Mouse (Mus musculus) left cerebral cortex, adult 8-10 months (tissue): ENCODE data around the gene Fto. TPM values are rescaled to one million over a fixed set of nuclear protein-coding genes. Genes with fewer than 3 reads are reported as not detected.

ENCODE experiments used
- DNase-seq, 2 experiments: peaks; one replicate each; pipeline ENCODE4 v3.0.0; 2022; ENCODE audit warnings: low spot score in 2 of 2
- total RNA-seq, 4 experiments: library from RNA; stranded (reverse); gene quantifications; 2 replicates each; pipeline ENCODE4 v1.2.4; 2022

Fto gene
- total RNA-seq, 4 experiments from 2014 or later, result 155 to 180 (median 173) TPM

DNA sequence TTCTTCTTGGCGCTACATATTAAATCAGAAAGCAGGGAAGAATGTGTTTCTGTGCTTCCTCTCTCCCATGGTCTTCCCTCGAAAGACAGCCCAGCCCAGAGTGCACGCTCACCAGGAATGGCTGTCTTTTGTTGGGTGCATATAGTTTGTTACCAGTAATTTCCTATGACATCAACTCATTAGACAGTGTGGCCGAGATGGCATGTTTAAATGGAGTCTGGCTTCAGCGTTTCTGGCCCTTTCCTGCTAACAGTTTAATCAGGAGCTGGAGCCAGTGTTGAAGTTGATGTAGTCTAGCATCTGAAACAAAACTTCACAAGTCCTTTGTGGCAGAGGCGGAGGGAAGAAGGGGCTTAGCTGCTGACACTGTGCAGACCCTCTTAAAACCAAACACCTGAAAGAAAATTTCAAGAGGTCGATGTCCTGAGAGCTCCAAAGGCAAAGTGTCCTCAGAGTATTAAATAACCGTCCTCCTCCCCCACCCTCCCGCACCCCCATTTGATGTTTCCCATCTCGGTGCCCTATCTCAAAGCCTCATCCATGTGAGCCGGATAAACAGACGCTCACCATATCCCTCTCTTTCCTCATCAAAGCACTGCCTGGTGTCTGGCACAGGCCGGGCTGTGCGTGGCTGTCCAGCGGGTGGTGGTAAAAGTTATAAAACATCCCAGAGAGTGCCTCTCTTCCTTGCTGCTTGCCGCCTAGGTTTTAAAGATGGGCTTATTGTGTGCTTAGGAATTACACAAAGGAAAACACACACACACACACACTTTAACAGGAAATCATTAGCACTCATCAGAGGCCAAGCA is 210.9 kb downstream of the Fto start:
- no peak for DNase-seq

- no peak for DNase-seq
Measured at GRCm38 (mm10) chr8:91524865-91525250, 211.5 kb downstream of the Fto start.

- no peak for DNase-seq
Measured at GRCm38 (mm10) chr8:91525342-91525817, 212.1 kb downstream of the Fto start.

DNA sequence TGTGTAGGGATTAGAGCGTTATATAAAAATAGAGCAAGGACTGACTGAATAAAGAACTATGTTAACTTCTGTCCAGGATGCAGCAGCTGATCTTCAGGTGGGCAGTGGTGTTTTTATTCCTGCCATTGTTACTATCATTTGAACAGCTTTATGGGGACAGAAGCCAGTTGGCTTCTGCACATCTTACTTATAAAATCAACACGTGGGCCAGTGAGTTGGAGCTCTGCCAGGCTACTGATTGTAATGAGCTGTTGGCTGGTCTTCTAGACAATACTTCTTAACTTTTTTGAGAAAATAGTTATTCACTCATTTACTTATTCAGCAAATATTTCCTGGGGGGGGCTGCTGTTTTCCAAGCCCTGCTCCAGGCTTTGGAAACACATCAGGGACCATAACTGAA is 215.6 kb downstream of the Fto start:
- peak in 1 of 2 experiments; percentile 45 for DNase-seq

DNA sequence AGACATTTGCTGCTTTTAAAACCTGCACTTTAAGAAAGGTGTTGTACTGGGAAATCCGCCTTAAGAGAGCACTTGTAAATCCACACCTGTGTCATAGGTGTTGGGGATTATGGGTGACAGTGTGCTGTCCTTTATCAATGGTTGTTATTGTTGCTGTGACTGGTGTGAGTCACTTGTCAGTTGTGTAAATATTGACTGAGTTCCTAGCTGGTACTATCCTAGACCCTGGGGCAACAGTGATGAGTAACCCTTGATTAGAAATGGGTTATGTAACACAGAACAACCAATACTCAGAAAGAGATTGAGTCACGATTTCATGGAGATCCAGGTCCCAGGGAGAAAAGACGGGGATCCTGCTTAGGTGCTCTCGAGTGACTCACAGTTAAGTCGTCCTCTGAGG is 216.4 kb downstream of the Fto start:
- no peak for DNase-seq

- no peak for DNase-seq
Measured at GRCm38 (mm10) chr8:91530656-91531055, 217.3 kb downstream of the Fto start.

DNA sequence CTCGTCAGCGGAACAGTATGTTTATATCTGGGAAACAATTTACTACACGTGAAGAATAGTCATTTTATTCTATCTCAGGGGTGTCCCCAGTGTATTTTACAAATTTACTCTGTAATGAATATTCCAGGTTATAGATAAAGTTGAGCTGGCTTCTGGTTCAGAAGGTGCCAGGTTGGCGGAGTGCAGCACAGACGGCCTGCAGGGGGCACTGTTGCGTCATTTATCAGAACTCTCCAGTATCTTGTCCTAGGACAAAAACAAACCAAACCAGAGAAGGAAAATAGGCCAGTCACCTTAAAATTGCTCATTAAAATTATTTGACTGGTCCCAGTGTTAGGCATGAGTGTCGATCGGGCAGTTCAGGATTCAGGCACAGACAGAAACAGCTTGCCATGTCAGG is 218.6 kb downstream of the Fto start:
- DNase-seq, result peak in 1 of 2 experiments; percentile 67

DNA sequence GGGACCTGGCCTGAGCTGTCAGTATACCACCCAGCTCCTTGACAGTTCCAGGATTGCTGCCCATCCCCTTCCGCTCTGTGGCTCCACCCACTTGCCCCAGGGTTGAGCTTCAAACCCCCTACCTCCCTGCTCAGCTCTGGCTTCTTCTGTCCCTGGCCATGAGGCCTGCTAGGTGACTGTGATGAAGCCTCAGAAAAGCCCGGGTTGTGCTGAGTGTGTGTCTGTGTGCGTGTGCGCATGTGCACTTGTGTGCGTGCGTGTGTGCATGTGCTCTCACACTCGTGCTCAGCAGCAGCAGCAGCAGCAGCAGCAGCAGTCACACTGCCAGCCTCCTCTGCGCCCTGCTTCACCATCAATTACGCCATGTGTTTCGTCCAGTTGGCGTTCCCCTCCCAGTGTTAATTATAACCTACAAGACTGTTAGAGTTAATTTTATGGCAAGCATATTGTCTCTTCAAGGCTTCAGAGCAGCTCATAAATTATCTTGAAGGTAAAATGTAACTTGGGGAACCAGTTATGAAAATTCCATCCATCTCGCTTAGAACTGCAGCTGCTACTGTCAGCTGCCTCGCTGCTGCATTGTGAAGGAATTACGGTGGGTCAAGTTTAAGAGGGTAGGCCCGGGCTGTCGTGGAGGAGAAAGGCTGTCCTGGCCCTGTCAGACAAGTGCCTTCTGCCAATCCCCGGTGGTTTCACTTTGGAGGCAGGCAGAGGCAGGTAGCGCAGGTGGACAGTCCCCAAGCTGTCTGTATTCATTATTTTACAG is 219.5 kb downstream of the Fto start:
- peak in 1 of 2 experiments; percentile 25 for DNase-seq

GRCm38 (mm10) chr8:91534752-91535151 is 221.4 kb downstream of the Fto start:
- no peak for DNase-seq

DNA sequence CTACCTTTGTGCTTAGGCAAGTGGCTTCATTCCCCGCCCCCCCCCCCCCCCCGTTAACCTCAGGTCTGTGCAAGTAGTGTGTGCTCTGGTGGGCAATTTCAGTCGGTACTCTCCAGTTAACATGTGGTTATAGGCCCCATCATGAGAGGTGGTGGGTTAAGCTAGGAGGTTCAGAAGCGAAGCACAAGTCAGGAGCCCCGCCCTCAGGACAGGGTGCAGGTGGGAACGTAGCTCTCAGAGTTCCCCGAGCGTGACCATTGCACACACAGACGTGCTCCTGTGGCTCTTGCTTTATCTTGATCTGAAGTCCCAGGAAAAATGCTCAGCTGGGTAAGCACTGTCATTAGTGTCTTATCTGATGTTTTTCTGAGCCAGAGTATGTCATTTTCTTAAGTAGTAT is 224.8 kb downstream of the Fto start:
- no peak for DNase-seq

GRCm38 (mm10) chr8:91538892-91539291 is 225.6 kb downstream of the Fto start:
- no peak for DNase-seq

DNA sequence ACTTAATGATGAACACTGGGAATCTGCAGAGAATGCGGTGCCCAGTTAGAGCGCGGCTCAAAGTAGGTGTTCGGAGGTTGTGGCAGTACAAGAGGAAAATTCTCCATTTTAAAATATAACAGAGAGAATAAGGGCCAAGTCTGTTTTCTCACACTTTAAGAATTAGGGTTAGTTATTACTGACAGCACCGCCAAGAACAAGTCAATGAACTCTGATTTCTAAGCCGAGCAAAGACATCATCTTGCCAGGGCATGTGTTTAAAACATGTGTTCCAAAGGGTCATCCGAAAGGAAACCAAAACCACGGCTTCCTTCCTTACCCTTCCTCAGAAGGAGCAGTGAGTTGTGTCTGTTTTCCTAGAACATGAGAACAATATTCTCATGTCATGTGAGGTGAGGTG is 226.3 kb downstream of the Fto start:
- DNase-seq, result no peak

DNA sequence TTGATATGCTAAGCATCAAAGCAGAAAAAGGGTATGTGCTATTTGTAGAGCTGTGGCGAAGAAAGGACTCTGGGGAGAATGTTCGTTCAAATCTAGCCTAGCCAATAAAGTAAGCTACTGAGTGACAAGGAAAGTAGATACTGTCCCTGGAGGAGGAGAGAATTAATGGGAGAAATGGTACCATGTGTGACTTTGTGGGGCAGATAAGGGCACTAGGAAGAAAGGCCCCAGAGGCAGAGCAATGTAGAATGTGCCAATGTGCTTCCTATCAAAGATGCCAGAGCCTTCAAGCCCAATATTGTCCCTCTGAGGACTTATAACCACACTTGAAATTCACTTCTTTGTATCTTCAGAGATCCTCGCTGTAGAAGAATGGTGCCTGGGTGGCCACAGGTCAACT is 227.9 kb downstream of the Fto start:
- DNase-seq, result no peak

GRCm38 (mm10) chr8:91545561-91545960 is 232.2 kb downstream of the Fto start:
- no peak for DNase-seq

DNA sequence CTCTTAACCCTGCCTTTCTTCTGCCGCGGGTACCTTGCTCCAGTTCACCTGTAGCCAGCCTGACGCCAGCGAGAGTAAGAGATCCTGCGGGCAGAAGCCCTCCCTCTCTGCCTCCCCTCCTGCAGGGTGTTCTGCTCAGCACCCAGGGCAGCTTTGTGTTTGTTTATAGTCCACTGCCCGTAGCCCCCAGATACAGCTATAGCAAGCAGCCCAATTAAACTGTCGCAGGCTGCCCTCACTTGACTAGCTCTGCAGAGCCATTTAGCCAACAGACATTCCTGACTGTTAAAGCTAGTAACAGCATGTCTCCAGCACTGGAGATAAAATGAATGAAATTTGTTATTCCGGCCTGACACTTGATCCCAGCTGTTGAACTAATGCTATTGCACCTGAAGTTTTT is 233.3 kb downstream of the Fto start:
- no peak for DNase-seq

- no peak for DNase-seq
Measured at GRCm38 (mm10) chr8:91550131-91550530, 236.8 kb downstream of the Fto start.

DNA sequence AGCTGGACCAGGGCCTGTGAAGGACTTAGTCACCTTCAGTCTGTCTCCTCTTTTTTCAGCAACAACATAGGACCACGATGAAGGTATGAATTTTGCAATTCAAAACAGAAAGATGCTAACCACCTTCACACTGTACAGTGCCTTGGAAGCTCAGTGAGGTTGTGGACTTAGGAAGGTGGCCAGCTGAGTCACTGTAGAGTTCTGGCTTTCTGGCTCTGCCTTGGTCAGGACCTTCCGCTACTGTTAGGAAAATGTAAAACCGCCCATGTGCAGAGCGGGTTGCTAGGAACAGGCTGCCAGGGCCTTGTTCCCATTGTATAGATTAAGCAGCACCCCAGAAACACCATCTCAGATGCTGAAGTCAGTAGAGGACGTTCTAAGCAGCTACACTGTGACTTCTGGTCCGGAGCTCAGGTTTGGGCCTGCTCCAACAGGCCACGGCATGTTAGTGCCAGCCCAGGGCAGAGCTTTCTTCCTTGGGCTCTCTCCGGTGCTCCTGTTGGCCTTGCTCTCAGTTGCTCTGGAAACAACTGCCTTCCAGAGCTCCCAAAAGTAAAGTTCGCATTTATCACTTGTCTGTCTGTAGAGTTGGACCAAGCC is 237.9 kb downstream of the Fto start:
- no peak for DNase-seq

DNA sequence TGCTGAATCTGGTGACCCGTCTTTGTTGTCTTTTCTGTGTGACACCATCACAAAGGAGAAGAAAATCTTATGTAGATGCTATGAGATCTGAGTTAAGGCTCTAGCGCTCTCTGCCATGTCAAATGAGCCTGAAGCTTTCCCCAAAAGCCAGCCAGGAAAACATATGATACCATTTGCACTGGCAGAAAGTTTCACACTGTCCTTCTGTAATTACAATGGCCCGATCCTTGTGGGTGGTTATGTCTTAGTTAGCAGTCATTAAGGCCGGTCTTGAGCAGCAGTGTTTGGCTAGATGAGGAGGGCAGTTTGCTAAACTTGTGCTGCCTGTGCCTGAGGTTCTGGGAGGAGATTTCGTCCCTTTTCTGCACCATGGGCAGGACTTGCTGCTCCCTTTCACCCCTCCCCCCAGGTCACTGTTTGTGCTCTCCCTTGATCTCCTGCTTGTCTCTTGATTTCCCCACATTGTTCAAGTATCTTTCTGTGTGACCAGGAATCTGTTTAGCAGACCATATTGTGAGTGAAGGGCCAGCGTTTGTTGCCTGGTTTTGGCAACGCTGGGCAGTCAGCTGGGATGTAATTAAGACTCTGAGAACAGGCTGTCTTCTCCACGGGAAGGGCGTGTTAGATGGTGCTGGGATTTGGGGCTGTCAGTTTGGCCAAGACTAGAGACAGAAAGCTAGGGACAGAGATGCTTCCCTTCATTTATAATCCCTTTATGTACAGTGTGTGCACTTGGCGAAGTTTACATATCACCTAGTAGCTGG is 238.6 kb downstream of the Fto start:
- DNase-seq, result no peak

DNA sequence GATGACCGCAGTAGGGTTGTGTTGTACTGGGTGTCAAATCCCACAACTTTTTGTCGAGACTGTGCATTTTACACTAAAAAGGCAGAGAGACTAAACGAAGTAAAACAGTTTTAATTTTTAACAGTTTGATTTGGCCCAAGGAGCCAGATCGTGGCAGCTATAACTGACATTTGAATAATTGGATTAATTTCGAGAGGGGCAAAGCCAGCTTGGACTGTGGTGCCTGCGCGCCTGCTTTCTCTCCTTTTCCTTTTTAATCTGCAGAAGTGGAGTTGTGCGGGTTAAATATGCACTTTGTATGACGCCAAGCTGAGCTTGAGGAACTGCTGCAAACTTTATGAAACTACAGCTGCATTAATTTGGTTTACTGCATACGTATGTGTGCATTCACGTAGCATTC is 239.3 kb downstream of the Fto start:
- DNase-seq, result no peak

- DNase-seq, result no peak
Measured at GRCm38 (mm10) chr8:91553387-91553786, 240.1 kb downstream of the Fto start.

DNA sequence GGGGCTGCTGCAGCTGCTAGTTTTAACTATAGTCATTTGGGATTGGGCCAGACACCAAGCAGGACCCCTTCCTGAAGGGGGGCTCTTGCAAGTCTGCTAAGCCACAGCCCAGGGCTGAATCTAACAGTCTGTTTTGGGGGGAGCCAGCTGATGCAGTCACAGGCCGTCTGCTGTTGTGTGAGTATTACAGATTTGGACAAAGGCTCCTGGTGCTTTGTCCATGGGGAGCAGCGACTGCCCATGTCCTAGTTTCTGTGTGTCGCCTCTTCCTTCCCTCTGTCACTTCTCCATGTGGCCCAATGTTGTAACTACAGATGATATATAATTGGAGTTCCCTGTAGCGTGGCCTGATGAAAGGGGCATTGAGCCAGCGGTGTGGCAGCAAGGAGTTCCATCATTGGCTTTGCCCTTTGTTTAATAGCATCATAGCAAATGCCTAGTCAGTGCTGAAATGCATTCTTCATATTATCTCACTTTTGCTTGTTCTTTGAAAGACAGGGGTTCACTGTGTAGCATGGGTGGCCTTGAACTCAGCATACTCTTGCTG is 243.8 kb downstream of the Fto start:
- no peak for DNase-seq
